In the genomic region with DNA sequence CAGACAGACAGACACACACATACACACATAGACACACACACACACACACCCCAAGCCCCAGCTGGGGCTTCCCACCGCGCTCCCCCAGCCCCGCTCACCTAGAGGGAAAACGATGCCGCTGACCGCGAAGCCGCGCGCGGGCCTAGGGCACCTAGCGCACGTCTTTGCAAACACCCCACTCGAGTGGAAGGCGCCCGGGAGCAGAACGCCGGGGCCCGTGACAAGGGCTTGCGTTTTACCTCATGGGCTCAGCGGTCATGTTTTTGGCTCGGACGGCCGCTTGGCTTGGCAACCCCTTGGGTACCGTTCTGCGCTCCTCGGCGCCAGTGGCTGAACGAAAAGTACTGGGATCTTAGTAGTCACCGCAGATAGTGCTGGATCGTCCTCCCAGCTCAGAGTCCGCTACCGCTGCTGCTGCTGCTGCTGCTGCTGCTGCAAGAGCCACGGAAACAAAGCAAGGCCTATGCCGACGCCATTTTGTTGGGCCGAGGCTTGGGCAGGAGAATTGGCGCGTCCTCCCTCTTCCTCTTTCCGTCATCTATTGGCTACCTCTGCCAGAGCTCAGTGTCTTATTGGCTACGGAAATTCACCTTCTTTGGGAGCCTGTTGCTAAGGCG, we compare ENCODE assay signal across 8 mouse cellular contexts. TPM values are rescaled to one million over a fixed set of nuclear protein-coding genes. Genes with fewer than 3 reads are reported as not detected.
DNase-seq lines count a peak whose midpoint lies in the region; ATAC-seq and TF ChIP-seq lines count a peak whose summit lies in the region.

A gene (minus strand): TSS at position 543 of the 617 bp plus-strand sequence.

- peak; percentile 90 for DNase-seq in MEL (ENCODE audit: low read depth, low spot score)
- peak; percentile 81 to 87 for DNase-seq in cerebellum, adult 2 months
- peak; percentile 89 for DNase-seq in forebrain, postnatal 0 days
- peak; percentile 76 for DNase-seq in heart, postnatal 4 days
- DNase-seq in layer of hippocampus, adult 9-10 months (ENCODE audit: low spot score): peak; percentile 67
- peak; percentile 21 for DNase-seq in ovary, postnatal 10 days (ENCODE audit: low spot score)
- peak; percentile 60 to 65 for DNase-seq in thymus, postnatal 10 days (ENCODE audit: low spot score in 2 of 2)

- no peak for TF ChIP-seq CTCF in MEL (IDR thresholded peaks at IDR 0.05 in 2 of 3, conservative IDR thresholded peaks at IDR 0.05 in 1 of 3; ENCODE audit: control insufficient read depth in 1 of 3, insufficient read depth in 1 of 3, low read depth in 2 of 3, low read length in 3 of 3, poor library complexity in 1 of 3, severe bottlenecking in 1 of 3)
- TF ChIP-seq CTCF in cerebellum, adult 2 months (IDR thresholded peaks at IDR 0.05; ENCODE audit: borderline replicate concordance, insufficient read depth, low read depth, low read length): no peak
- no peak for TF ChIP-seq CTCF in forebrain, postnatal 0 days (IDR thresholded peaks at IDR 0.05; ENCODE audit: low read depth)

- peak within 1 kb of the TSS; percentile 94 for H3K27ac ChIP-seq in MEL (ENCODE audit: control insufficient read depth, low read depth, low read length)
- peak within 1 kb of the TSS; percentile 93 for H3K27ac ChIP-seq in cerebellum, adult 2 months (ENCODE audit: insufficient read depth, low read length)
- H3K27ac ChIP-seq in forebrain, postnatal 0 days (ENCODE audit: low read depth, low read length): peak within 1 kb of the TSS; percentile 95
- peak within 1 kb of the TSS; percentile 91 for H3K27ac ChIP-seq in lung, embryonic 16.5 days (ENCODE audit: low read length)

- peak within 1 kb of the TSS; percentile 95 to 98 for H3K4me3 ChIP-seq in MEL (ENCODE audit: control insufficient read depth in 1 of 2, insufficient read depth in 1 of 2, low read depth in 2 of 2, low read length in 2 of 2)
- peak within 1 kb of the TSS; percentile 76 for H3K4me3 ChIP-seq in cerebellum, adult 2 months (replicated peaks; ENCODE audit: insufficient read depth, low read depth, low read length)
- H3K4me3 ChIP-seq in forebrain, postnatal 0 days (ENCODE audit: low read depth, low read length): peak within 1 kb of the TSS; percentile 58
- peak within 1 kb of the TSS; percentile 61 for H3K4me3 ChIP-seq in lung, embryonic 16.5 days (ENCODE audit: low read length)

- TF ChIP-seq EP300 in MEL (IDR thresholded peaks at IDR 0.05; ENCODE audit: low read depth in 1 of 2, low read length in 2 of 2): no peak

- TF ChIP-seq RAD21 in MEL (IDR thresholded peaks at IDR 0.05; ENCODE audit: low read depth, low read length): no peak

- H3K4me2 ChIP-seq in forebrain, postnatal 0 days (ENCODE audit: low read depth): peak within 1 kb of the TSS; percentile 43
- H3K4me2 ChIP-seq in lung, embryonic 16.5 days (ENCODE audit: low read depth, low read length): peak within 1 kb of the TSS; percentile 45

- ATAC-seq in forebrain, postnatal 0 days: peak; percentile 97
- ATAC-seq in lung, embryonic 16.5 days (ENCODE audit: low read depth): peak; percentile 93

- no peaks in the 10 kb centered on the region for H3K9me3 ChIP-seq in MEL (replicated peaks; ENCODE audit: insufficient read depth, low read length)
- H3K9me3 ChIP-seq in forebrain, postnatal 0 days (ENCODE audit: low read length): no peaks in the 10 kb centered on the region
- H3K9me3 ChIP-seq in lung, embryonic 16.5 days (ENCODE audit: control insufficient read depth, low read length): no peaks in the 10 kb centered on the region

- peaks cover 43% of the 10 kb centered on the region for H3K79me2 ChIP-seq in MEL (ENCODE audit: control insufficient read depth, insufficient read depth, low read length, poor library complexity)

- peak within 1 kb of the TSS; percentile 96 for H3K9ac ChIP-seq in MEL (ENCODE audit: control insufficient read depth, low read depth, low read length, poor library complexity, severe bottlenecking)
- peak within 1 kb of the TSS; percentile 91 for H3K9ac ChIP-seq in forebrain, postnatal 0 days
- peak within 1 kb of the TSS; percentile 91 for H3K9ac ChIP-seq in lung, embryonic 16.5 days (ENCODE audit: low read length)

- WGBS in cerebellum, adult 2 months: 9% methylated on average over 42 of the region's 42 CpGs
- 31% methylated on average over 35 of the region's 42 CpGs for WGBS in forebrain, postnatal 0 days
- WGBS in lung, embryonic 16.5 days: 32% methylated on average over 42 of the region's 42 CpGs

- H3K4me1 ChIP-seq in MEL (ENCODE audit: control insufficient read depth in 1 of 2, insufficient read depth in 2 of 2, low read length in 2 of 2): peaks cover 3 to 9% of the 10 kb centered on the region in 2 experiments
- peaks cover 4% of the 10 kb centered on the region for H3K4me1 ChIP-seq in cerebellum, adult 2 months (ENCODE audit: control insufficient read depth, insufficient read depth, low read length)
- no peaks in the 10 kb centered on the region; the same call in 1 of the 2 replicates for H3K4me1 ChIP-seq in forebrain, postnatal 0 days (ENCODE audit: insufficient read depth)
- H3K4me1 ChIP-seq in lung, embryonic 16.5 days (replicated peaks; ENCODE audit: control insufficient read depth, insufficient read depth, low read length): peaks cover 10% of the 10 kb centered on the region

- peaks cover 2 to 17% of the 10 kb centered on the region in 2 experiments; a peak in 3 of 4 replicates for H3K36me3 ChIP-seq in MEL (ENCODE audit: control insufficient read depth in 1 of 2, insufficient read depth in 2 of 2, low read length in 2 of 2)
- H3K36me3 ChIP-seq in forebrain, postnatal 0 days (ENCODE audit: insufficient read depth): no peaks in the 10 kb centered on the region
- H3K36me3 ChIP-seq in lung, embryonic 16.5 days (ENCODE audit: control insufficient read depth, insufficient read depth, low read length): no peaks in the 10 kb centered on the region

- no peaks in the 10 kb centered on the region for H3K27me3 ChIP-seq in MEL (ENCODE audit: control insufficient read depth in 1 of 2, insufficient read depth in 2 of 2, low read length in 2 of 2)
- no peaks in the 10 kb centered on the region for H3K27me3 ChIP-seq in cerebellum, adult 2 months (ENCODE audit: control insufficient read depth, insufficient read depth, low read length)
- H3K27me3 ChIP-seq in forebrain, postnatal 0 days (ENCODE audit: insufficient read depth, low read length): no peaks in the 10 kb centered on the region
- no peaks in the 10 kb centered on the region for H3K27me3 ChIP-seq in lung, embryonic 16.5 days (ENCODE audit: control insufficient read depth, insufficient read depth, low read depth, low read length)

- TF ChIP-seq POLR2A in MEL (IDR thresholded peaks at IDR 0.05; ENCODE audit: control insufficient read depth in 1 of 2, insufficient read depth in 1 of 2, low read depth in 1 of 2, low read length in 2 of 2, poor library complexity in 1 of 2): peak in 1 of 2 experiments; percentile 66; a peak in 1 of 4 replicates
- TF ChIP-seq POLR2A in cerebellum, adult 2 months (IDR thresholded peaks at IDR 0.05; ENCODE audit: borderline replicate concordance, insufficient read depth, low read length): peak; percentile 62; the same call in 1 of the 2 replicates

TF ChIP-seq in MEL, 35 proteins besides CTCF, POLR2A, EP300 and RAD21:
- TF ChIP-seq TCF12 (IDR thresholded peaks at IDR 0.05; ENCODE audit: low read depth, low read length) (no peak), SIN3A (IDR thresholded peaks at IDR 0.05; ENCODE audit: low read length) (no peak; the same call in 1 of the 2 replicates), HCFC1 (IDR thresholded peaks at IDR 0.05; ENCODE audit: low read depth, low read length) (peak; percentile 35; the same call in 1 of the 2 replicates), ZNF384 (IDR thresholded peaks at IDR 0.05; ENCODE audit: low read depth, low read length) (no peak), ZMIZ1 (IDR thresholded peaks at IDR 0.05; ENCODE audit: low read depth, low read length) (peak; percentile 49; the same call in 1 of the 2 replicates), MAX (IDR thresholded peaks at IDR 0.05; ENCODE audit: low read length) (peak; percentile 32), MYB (IDR thresholded peaks at IDR 0.05; ENCODE audit: low read depth, low read length) (no peak), POLR2AphosphoS2 (IDR thresholded peaks at IDR 0.05; ENCODE audit: low read length) (0 out of 2 replicates have a peak, but pooled peaks have one; percentile 57), ELF1 (IDR thresholded peaks at IDR 0.05; ENCODE audit: low read depth, low read length) (no peak), UBTF (IDR thresholded peaks at IDR 0.05; ENCODE audit: borderline replicate concordance, insufficient read depth, low read depth, low read length) (no peak), USF1 (IDR thresholded peaks at IDR 0.05; ENCODE audit: low read depth, low read length) (no peak), KAT2A (conservative IDR thresholded peaks at IDR 0.05; ENCODE audit: low read depth, low read length) (no peak), NELFE (IDR thresholded peaks at IDR 0.05; ENCODE audit: low read depth, low read length) (peak; percentile 58), ETS1 (IDR thresholded peaks at IDR 0.05; ENCODE audit: low read depth, low read length) (no peak), E2F4 (IDR thresholded peaks at IDR 0.05; ENCODE audit: borderline replicate concordance, low read depth, low read length) (peak; percentile 72; the same call in 1 of the 2 replicates), BHLHE40 (IDR thresholded peaks at IDR 0.05; ENCODE audit: borderline replicate concordance, low read depth, low read length) (no peak), TBP (IDR thresholded peaks at IDR 0.05; ENCODE audit: low read depth, low read length) (peak; percentile 66)
TF ChIP-seq in MEL: peak in this region for 7.

RNA-seq across cellular contexts. Expression of the gene that starts here (rescaled TPM):
- total RNA-seq in MEL (2012; rRNA removed): 45.8 and 46.9 TPM in 2 replicates
- polyA plus RNA-seq in MEL (2012; ENCODE audit: insufficient read depth in 1 of 2, insufficient read length in 2 of 2, low read depth in 1 of 2, low replicate concordance in 2 of 2, missing spikeins in 1 of 2): 100 to 1,000 TPM in 1 of 2 experiments, 10 to 100 TPM in 1; 44.4 to 379 TPM
- 63.6 and 70.3 TPM in 2 replicates for polyA plus RNA-seq in cerebellum, adult 2 months (2012; rRNA removed)
- 220 and 305 TPM in 2 replicates for total RNA-seq in forebrain, postnatal 0 days (2014; rRNA removed)
- polyA plus RNA-seq in forebrain, postnatal 0 days (2015; fragmentation: Nextera tagmentation; extraction: Ambion mirVana): 130 and 222 TPM in 2 replicates
- 100 to 1,000 TPM; 121 to 122 TPM for total RNA-seq in heart, postnatal 4 days (2021)
- 184 and 190 TPM in 2 replicates for polyA plus RNA-seq in lung, embryonic 16.5 days (2015; fragmentation: Nextera tagmentation; extraction: Ambion mirVana)

Comparison
In these comparisons a context has a peak if more than half of its experiments do, and no peak if none do; other contexts are left out.
1. Peak in every context shown above with its lines: DNase-seq, ATAC-seq, H3K4me3 ChIP-seq and H3K27ac ChIP-seq.
2. DNase-seq: peak in every context shown above with its lines; median percentile 90 in MEL; 89 in forebrain, postnatal 0 days; 84 in cerebellum, adult 2 months; 76 in heart, postnatal 4 days; 67 in layer of hippocampus, adult 9-10 months; 62 in thymus, postnatal 10 days; 21 in ovary, postnatal 10 days.